Mouse (Mus musculus) CH12.LX (cell line): ENCODE data around the gene Pafah1b3.

ENCODE experiments used
- CHD2 ChIP-seq: IDR thresholded peaks from 2 replicates; pipeline ENCODE4 v1.6.1; 2011; ENCODE audit warnings: low read length, improper control_type of control experiment
- CTCF ChIP-seq, 2 experiments: IDR thresholded peaks in 1 of 2; conservative IDR thresholded peaks in 1 of 2; 2 replicates each; pipeline ENCODE4 v1.5.1; 2011 to 2012; ENCODE audit warnings: low read depth in 2 of 2, low read length in 2 of 2, improper control_type of control experiment in 1 of 2, inconsistent platforms in 1 of 2, mild to moderate bottlenecking in 1 of 2, moderate library complexity in 1 of 2
- EP300 ChIP-seq: IDR thresholded peaks from 2 replicates; pipeline ENCODE4 v1.6.1; 2011; ENCODE audit warnings: low read length, improper control_type of control experiment
- IRF4 ChIP-seq: IDR thresholded peaks from 2 replicates; pipeline ENCODE4 v1.6.1; 2014; ENCODE audit warnings: low read depth, mild to moderate bottlenecking, inconsistent platforms, low read length, improper control_type of control experiment
- SIN3A ChIP-seq: IDR thresholded peaks from 2 replicates; pipeline ENCODE4 v1.6.1; 2012; ENCODE audit warnings: low read length, improper control_type of control experiment, inconsistent platforms
- ZNF384 ChIP-seq: IDR thresholded peaks from 2 replicates; pipeline ENCODE4 v1.6.1; 2012; ENCODE audit warnings: low read depth, low read length, improper control_type of control experiment, inconsistent platforms

GRCm38 (mm10) chr7:25305481-25305880 is 7.7 kb upstream of the Pafah1b3 start:
- no peak for TF ChIP-seq ZNF384
- no peak for TF ChIP-seq SIN3A
- TF ChIP-seq CTCF (conservative IDR thresholded peaks at IDR 0.05 in 1 of 2, IDR thresholded peaks at IDR 0.05 in 1 of 2; ENCODE audit: low read depth in 2 of 2, low read length in 2 of 2): no peak
- no peak for TF ChIP-seq EP300
- TF ChIP-seq CHD2: no peak
- no peak for TF ChIP-seq IRF4
